Mouse (Mus musculus) thymus, postnatal 0 days (tissue): ENCODE measurements around the gene Tbc1d10a. TPM values are rescaled to one million over a fixed set of nuclear protein-coding genes. Genes with fewer than 3 reads are reported as not detected.
A peak's percentile ranks its signal among the peaks of the same experiment; 100 is the strongest.

Source experiments
- DNase-seq: peaks from one replicate; pipeline ENCODE4 v3.0.0-alpha.2; 2015; ENCODE audit warnings: low spot score
- polyA plus RNA-seq: library from polyadenylated mRNA; unstranded; fragments of >200 nt; fragmentation: Nextera tagmentation; extraction: Ambion mirVana; gene quantifications from 2 replicates; pipeline ENCODE4 v1.2.1, GENCODE M21; 2015

The Tbc1d10a gene
- polyA plus RNA-seq, 1 experiment from 2014 or later: 50.1 TPM

- no peak for DNase-seq
Observed at GRCm38 (mm10) chr11:4215061-4215460, 28.5 kb downstream of the Tbc1d10a start.

- DNase-seq: no peak
Observed at GRCm38 (mm10) chr11:4216248-4217000, 29.8 kb downstream of the Tbc1d10a start.

- peak; percentile 81 for DNase-seq
Observed at GRCm38 (mm10) chr11:4217914-4218629, 31.5 kb downstream of the Tbc1d10a start, which contains the start of gene Castor1. TSS of gene Castor1 (plus strand) at chr11:4218225.

- DNase-seq: no peak
Observed at GRCm38 (mm10) chr11:4218637-4219036, 32.0 kb downstream of the Tbc1d10a start.

GRCm38 (mm10) chr11:4219317-4219751 is 32.7 kb downstream of the Tbc1d10a start:
- DNase-seq: no peak

- DNase-seq: no peak
Observed at GRCm38 (mm10) chr11:4219908-4220307, 33.3 kb downstream of the Tbc1d10a start.

GRCm38 (mm10) chr11:4220443-4221400 is 34.1 kb downstream of the Tbc1d10a start:
- peak; percentile 76 for DNase-seq

- DNase-seq: no peak
Observed at GRCm38 (mm10) chr11:4222046-4222950, 35.7 kb downstream of the Tbc1d10a start.

GRCm38 (mm10) chr11:4223393-4224188 is 37.0 kb downstream of the Tbc1d10a start:
- DNase-seq: no peak

GRCm38 (mm10) chr11:4224223-4224622 is 37.6 kb downstream of the Tbc1d10a start:
- no peak for DNase-seq

GRCm38 (mm10) chr11:4226569-4227325 is 40.2 kb downstream of the Tbc1d10a start:
- DNase-seq: no peak

- no peak for DNase-seq
Observed at GRCm38 (mm10) chr11:4228463-4228862, 41.9 kb downstream of the Tbc1d10a start.

- no peak for DNase-seq
Observed at GRCm38 (mm10) chr11:4229841-4230240, 43.3 kb downstream of the Tbc1d10a start.

GRCm38 (mm10) chr11:4231435-4231834 is 44.8 kb downstream of the Tbc1d10a start:
- DNase-seq: no peak

- DNase-seq: no peak
Observed at GRCm38 (mm10) chr11:4232644-4233043, 46.1 kb downstream of the Tbc1d10a start.

- no peak for DNase-seq
Observed at GRCm38 (mm10) chr11:4235052-4235655, 48.6 kb downstream of the Tbc1d10a start.

- DNase-seq: peak; percentile 41
Observed at GRCm38 (mm10) chr11:4235665-4236545, 49.3 kb downstream of the Tbc1d10a start, which contains the start of gene Osm. TSS of gene Osm (plus strand) at chr11:4236420.
